Mouse (Mus musculus) bone marrow macrophage, adult 2 months (primary cell): ENCODE results near the gene Gm45902. TPM values are rescaled to one million over a fixed set of nuclear protein-coding genes. Genes with fewer than 3 reads are reported as not detected.

Experiments used
- H3K27ac ChIP-seq: 2 replicates; pipeline ENCODE4 v1.5.1; 2012; ENCODE audit warnings: low read depth, low read length; ENCODE audit not compliant: insufficient read depth
- H3K4me1 ChIP-seq: 2 replicates; pipeline ENCODE4 v1.6.1; 2012; ENCODE audit warnings: low read length; ENCODE audit not compliant: control insufficient read depth, insufficient read depth
- H3K4me3 ChIP-seq: 2 replicates; pipeline ENCODE4 v1.5.1; 2012; ENCODE audit warnings: mild to moderate bottlenecking, low read length, moderate library complexity; ENCODE audit not compliant: insufficient read depth
- CTCF ChIP-seq: IDR thresholded peaks from 2 replicates; pipeline ENCODE4 v1.5.1; 2012; ENCODE audit warnings: low read depth, mild to moderate bottlenecking, low read length, moderate library complexity
- POLR2A ChIP-seq: IDR thresholded peaks from 2 replicates; pipeline ENCODE4 v1.6.1; 2012; ENCODE audit warnings: mild to moderate bottlenecking, low read depth, low read length, borderline replicate concordance
- polyA plus RNA-seq: library from polyadenylated mRNA; stranded (reverse); fragments of >200 nt; gene quantifications from 2 replicates; pipeline ENCODE4 v1.2.4, GENCODE M21; 2012; ENCODE audit not compliant: missing spikeins, insufficient read depth, insufficient read length

Gm45902 gene
- polyA plus RNA-seq, 1 experiment = 2.5 TPM

DNA sequence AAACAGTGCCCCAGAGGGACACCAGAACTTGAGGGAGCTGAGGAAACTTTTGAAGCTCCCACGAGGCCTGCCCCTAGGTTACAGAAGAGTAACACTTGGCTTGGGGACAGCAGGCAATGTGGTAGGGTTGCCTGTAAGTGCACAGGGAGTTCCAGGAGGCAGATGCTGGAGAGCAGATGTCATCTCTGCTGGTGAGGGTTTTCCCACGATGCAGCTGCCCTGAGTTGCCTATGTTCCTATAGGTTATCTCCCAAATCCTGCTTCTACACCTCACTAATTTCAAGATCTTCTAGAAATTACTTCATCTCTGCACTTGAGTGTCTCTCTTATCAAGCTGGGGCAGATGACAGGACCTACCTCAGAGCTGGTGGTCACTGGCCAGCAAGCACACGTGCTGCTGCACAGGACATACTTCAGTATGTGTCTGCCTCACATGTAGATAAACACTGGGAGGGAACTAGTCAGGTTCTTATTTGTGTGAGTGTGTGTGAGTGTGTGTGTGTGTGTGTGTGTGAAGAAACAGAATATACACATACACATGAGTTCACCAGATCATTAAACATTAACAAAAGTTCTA is 18.7 kb downstream of the Gm45902 start:
- TF ChIP-seq CTCF (no peak), POLR2A (no peak)
- H3K27ac ChIP-seq = no peak overlapping the region
- no peak overlapping the region for H3K4me3 ChIP-seq
- peaks cover 1% of the 10 kb centered on the region for H3K4me1 ChIP-seq

DNA sequence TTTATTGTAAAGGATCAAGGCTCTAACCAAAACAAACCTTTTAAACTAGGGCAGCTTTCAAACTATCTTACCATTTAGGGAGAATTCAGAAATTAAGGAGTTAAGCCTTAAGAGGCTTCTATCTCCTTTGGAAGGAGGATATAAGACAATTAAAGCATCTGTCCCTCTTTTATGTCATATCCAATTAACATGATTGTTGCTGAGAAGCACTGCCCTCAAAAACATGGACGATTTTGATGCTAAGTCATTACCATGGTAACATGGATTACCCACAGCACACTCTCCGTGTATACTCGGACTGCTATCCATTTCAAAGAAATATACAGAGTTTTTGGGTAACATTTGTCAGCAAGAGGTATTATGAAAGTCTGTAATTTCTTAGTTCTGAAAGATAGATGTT is 22.8 kb downstream of the Gm45902 start:
- no peak overlapping the region for H3K27ac ChIP-seq
- TF ChIP-seq CTCF (no peak), POLR2A (no peak)
- no peak overlapping the region for H3K4me3 ChIP-seq
- no peaks in the 10 kb centered on the region for H3K4me1 ChIP-seq

DNA sequence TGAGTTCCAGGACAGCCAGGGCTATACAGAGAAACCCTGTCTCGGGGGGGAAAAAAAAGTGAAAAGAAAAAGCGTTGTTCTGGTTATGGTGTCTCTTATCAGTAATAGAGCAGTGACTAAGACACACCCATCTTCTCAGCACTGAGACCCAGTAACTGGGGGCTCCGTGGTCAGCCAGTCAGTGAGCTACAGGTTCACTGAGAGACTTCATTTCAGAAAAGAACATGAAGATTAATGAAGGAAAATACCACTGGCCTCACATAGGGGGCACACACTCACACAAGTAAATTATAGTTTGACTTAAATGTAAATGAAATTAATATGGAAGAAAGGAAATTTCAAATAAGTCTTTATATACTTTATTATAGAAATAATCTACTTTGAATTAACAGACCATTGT is 32.4 kb downstream of the Gm45902 start:
- TF ChIP-seq CTCF = no peak
- Histone ChIP-seq H3K4me3 (no peak overlapping the region), H3K27ac (no peak overlapping the region), H3K4me1 (peaks cover 7% of the 10 kb centered on the region)

DNA sequence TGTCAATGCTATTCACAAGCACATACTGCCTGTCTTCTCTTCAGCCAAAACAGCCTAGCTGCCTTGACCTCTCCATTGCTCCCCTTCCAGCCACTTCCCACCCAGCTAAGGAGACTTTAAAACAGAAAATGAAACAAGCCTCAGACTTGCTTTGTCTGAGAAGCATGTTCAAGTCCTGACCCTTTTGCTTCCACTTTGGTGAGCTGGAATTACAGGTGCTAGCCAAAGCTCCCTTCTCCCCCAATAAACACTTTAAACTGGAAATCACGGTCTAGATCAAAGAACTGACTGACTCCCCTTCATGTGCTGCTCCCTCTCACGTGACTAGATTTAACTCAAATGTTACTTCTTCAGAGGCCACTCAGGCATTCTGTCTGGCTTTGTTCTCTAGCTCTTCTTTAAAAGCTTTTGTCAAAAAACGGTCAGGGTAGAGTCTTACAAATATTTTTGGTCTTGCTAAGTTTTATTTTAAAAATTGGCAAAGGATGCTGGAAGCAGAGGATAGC is 36.8 kb downstream of the Gm45902 start:
- peak overlapping the region; percentile 72; the same call in 1 of the 2 replicates for H3K4me3 ChIP-seq
- H3K27ac ChIP-seq = no peak overlapping the region

DNA sequence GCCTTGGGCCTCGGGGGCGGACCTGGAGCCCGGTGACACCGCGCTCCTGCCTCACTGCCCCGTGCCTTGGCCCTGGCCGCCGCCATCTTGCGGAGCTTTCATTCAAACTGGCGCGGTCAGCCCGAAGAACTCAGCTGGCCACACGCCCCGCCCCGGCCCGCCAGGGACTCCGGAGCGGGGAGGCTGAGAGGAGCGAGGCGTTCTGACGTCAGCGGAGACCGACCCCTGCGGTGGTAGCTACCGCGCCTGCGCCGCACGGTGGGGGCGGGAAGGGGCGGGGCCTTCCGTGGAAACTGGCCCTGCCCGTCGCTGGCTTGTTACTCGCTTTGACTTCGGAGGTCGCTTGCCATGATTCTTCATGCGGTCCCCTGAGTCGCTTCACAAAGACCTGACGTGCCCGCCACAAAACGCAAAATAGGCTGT is 37.7 kb downstream of the Gm45902 start, which contains the start of gene Suv39h2:
Gene Suv39h2 (minus strand): TSS at position 171 of the 423 bp plus-strand sequence.
- peak within 1 kb of the TSS; percentile 82 for H3K4me3 ChIP-seq
- H3K27ac ChIP-seq = peak within 1 kb of the TSS; percentile 25
- H3K4me1 ChIP-seq = peaks cover 22% of the 10 kb centered on the region
- TF ChIP-seq CTCF = no peak
- TF ChIP-seq POLR2A = no peak

More for the DNA sequence above, 36.8 kb downstream of the Gm45902 start:
- peaks cover 19% of the 10 kb centered on the region for H3K4me1 ChIP-seq
- TF ChIP-seq POLR2A (no peak), CTCF (no peak)

DNA sequence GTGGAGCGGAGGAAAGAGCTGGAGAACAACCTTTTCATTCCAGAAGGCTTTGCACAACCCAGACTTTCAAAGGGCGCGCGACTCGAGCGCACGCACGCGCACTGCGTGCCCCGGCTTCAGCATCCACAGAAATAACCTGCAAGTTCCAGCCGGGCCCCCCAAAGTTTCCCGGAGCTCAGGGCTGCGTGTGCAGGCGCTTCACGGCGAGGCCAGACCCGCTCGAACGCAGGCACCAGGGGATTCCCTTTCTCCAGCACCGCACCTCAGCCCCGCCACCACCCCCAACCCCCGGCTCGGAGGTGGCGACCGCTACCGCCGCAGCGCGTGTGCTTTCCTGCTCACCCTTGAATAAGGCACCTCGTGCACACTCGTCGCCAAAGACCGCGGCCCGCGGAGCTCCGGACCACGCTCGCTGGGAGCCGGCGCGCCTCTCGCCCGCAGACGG is 38.2 kb downstream of the Gm45902 start:
- Histone ChIP-seq H3K27ac (peak overlapping the region; percentile 25), H3K4me3 (peak overlapping the region; percentile 82), H3K4me1 (peaks cover 22% of the 10 kb centered on the region)
- TF ChIP-seq POLR2A = no peak
- no peak for TF ChIP-seq CTCF

DNA sequence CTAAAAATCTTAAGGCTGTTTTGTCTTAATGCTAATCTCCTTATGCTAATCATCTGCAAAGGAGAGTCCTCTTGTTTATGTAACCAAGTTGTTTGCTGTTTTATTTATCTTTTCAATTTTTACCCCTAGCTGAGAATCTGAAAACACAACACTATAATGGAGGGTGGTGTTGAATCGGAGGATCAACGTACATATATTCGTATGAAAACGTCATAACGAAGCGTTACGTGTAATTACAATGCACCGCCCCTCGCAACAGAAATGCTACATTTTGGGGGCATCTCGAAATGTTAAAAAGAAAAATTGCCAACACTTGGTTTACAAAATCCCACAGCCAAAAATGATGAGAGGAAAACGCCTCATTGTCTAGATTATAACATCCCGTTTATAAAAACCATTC is 38.7 kb downstream of the Gm45902 start:
- peak overlapping the region; percentile 82 for H3K4me3 ChIP-seq
- H3K4me1 ChIP-seq = peaks cover 22% of the 10 kb centered on the region
- H3K27ac ChIP-seq = no peak overlapping the region
- TF ChIP-seq POLR2A = no peak
- no peak for TF ChIP-seq CTCF

DNA sequence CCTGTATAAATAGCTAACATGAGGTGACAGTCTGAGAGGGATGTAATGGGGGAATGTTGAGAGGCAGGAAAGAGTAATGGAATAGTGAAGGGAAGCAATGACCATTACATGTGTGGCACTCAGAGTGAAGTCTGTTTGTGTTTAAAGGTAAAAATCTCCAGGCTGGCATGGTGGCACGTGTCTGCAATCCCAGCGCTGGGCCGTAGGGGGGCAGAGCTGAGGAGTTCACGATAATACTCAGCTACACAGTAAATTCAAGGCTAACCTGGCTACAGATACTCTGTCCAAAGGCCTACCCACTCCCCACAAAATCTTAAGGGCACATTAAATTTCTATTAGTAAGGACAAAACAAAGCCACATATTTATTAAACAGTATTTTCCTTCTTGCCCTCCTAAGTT is 56.0 kb downstream of the Gm45902 start:
- TF ChIP-seq POLR2A = no peak
- TF ChIP-seq CTCF = no peak
- Histone ChIP-seq H3K4me1 (no peaks in the 10 kb centered on the region), H3K27ac (no peak overlapping the region), H3K4me3 (no peak overlapping the region)

Other genes starting within 250 kb of the Gm45902 start
- 18.3 and 20.6 TPM in 2 replicates for gene Nmt2, start 228.6 kb downstream of the Gm45902 start, polyA plus RNA-seq
- gene Rpp38, start 180.1 kb downstream of the Gm45902 start, polyA plus RNA-seq = 4.7 and 5.5 TPM in 2 replicates
- gene Acbd7, start 176.6 kb downstream of the Gm45902 start, polyA plus RNA-seq = not detected in 2 replicates
- not detected in 2 replicates for gene Olah, start 115.6 kb downstream of the Gm45902 start, polyA plus RNA-seq
- gene Meig1, start 90.1 kb downstream of the Gm45902 start, polyA plus RNA-seq = 2.4 TPM in 1 of 2 replicates, not detected in the other
- 136 and 140 TPM in 2 replicates for gene Dclre1c, start 88.7 kb downstream of the Gm45902 start, polyA plus RNA-seq
- gene Suv39h2, start 37.8 kb downstream of the Gm45902 start, polyA plus RNA-seq = 1.1 and 1.5 TPM in 2 replicates
- 43.0 and 44.3 TPM in 2 replicates for gene Hspa14, start within 50 bp of the Gm45902 start, polyA plus RNA-seq
- 0.97 and 1.1 TPM in 2 replicates for gene Cdnf, start 240 bp upstream of the Gm45902 start, polyA plus RNA-seq
- gene Fam107b, start 57.7 kb upstream of the Gm45902 start, polyA plus RNA-seq = 38.3 and 39.0 TPM in 2 replicates